Mouse (Mus musculus): Measurements from ENCODE around the gene Map2k6. TPM values are rescaled to one million over a fixed set of nuclear protein-coding genes. Genes with fewer than 3 reads are reported as not detected.

Gene Map2k6
- polyA plus RNA-seq, 1 experiment from 2014 or later, result 37.6 TPM

DNA sequence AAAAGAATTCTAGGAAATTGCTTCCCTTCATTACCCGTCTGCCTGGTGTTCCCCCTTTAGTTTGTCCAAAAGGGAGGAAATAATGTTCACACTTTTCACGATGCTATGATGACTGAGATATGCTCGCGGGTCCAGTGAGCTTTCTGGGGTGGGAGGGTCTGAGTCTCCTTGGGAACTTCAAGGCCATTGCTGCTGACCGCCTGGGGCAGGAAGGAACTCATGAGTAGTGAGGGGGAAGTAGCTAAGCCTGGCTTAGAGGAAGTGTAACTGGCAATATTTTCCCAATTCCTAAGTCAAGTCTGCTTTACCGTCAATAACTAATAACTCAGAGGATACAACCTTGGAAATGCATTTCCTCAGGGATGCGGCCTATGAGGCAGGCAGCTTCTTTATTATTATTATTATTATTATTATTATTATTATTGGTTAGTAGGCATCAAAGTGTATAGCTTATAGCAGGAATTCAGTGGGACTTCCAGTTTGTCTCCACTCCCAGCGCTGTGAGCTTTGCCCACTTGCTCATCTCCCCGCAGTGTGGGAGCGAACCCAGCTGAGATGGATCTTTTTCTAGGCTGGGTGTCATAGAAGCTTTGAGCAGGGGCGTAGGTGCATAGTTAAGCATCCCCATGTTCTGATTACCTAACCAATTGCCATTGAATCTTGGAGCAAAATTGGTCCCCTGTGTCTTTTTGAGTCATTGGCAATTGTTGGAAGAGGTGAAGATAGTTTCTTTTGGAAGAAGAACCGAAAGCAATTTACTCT, 163.6 kb downstream of the Map2k6 start:
- no peak overlapping the region for H3K27ac ChIP-seq (ENCODE audit: low read depth, low read length)
- no peaks in the 10 kb centered on the region for H3K27me3 ChIP-seq (ENCODE audit: control insufficient read depth, insufficient read depth, low read length)
- H3K4me3 ChIP-seq (ENCODE audit: low read depth, low read length), result no peak overlapping the region
- no peak for DNase-seq (ENCODE audit: low spot score)
- H3K4me2 ChIP-seq (replicated peaks; ENCODE audit: low read depth, low read length), result no peak overlapping the region
- 93% methylated on average over 12 of the region's 12 CpGs for WGBS
- no peaks in the 10 kb centered on the region for H3K4me1 ChIP-seq (replicated peaks; ENCODE audit: control insufficient read depth, insufficient read depth, low read length)
- H3K9me3 ChIP-seq (ENCODE audit: control insufficient read depth, low read length), result no peaks in the 10 kb centered on the region
- H3K36me3 ChIP-seq (ENCODE audit: control insufficient read depth, insufficient read depth, low read length), result no peaks in the 10 kb centered on the region
- no peak overlapping the region for H3K9ac ChIP-seq (ENCODE audit: low read depth, low read length)
- no peak for ATAC-seq (ENCODE audit: low FRiP score)

DNA sequence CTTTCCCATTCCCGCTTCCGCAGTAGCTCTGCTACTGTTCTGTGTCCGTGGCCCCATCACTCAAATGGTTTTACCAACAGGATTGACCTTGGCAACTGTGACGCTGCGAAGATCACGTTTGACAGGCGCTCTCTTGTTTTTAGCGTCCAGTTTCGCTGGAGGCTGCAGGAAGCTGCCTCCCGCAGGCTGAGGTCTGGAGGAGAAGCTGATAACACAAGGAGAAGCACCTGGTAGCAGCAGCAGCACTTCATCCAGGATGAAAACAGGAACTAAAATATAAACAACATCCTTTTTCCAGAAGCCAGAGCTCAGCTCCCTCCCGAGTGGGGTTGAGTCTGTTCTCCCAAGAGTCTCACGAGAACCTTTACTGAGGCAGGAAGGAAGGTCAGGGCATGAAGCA, 164.3 kb downstream of the Map2k6 start:
- Histone ChIP-seq H3K4me2 (replicated peaks; ENCODE audit: low read depth, low read length) (no peak overlapping the region), H3K9me3 (ENCODE audit: control insufficient read depth, low read length) (no peaks in the 10 kb centered on the region), H3K27ac (ENCODE audit: low read depth, low read length) (no peak overlapping the region), H3K9ac (ENCODE audit: low read depth, low read length) (no peak overlapping the region), H3K36me3 (ENCODE audit: control insufficient read depth, insufficient read depth, low read length) (no peaks in the 10 kb centered on the region), H3K27me3 (ENCODE audit: control insufficient read depth, insufficient read depth, low read length) (no peaks in the 10 kb centered on the region), H3K4me3 (ENCODE audit: low read depth, low read length) (no peak overlapping the region), H3K4me1 (replicated peaks; ENCODE audit: control insufficient read depth, insufficient read depth, low read length) (no peaks in the 10 kb centered on the region)
- ATAC-seq (ENCODE audit: low FRiP score) (no peak), DNase-seq (ENCODE audit: low spot score) (no peak)
- 68% methylated on average over 12 of the region's 12 CpGs for WGBS

GRCm38 (mm10) chr11:110563801-110564200, 164.9 kb downstream of the Map2k6 start:
- 85% methylated on average over 10 of the region's 10 CpGs for WGBS
- ATAC-seq (ENCODE audit: low FRiP score), result no peak

GRCm38 (mm10) chr11:110566307-110566706, 167.4 kb downstream of the Map2k6 start:
- no peak overlapping the region for H3K4me2 ChIP-seq (replicated peaks; ENCODE audit: low read depth, low read length)
- no peaks in the 10 kb centered on the region for H3K4me1 ChIP-seq (replicated peaks; ENCODE audit: control insufficient read depth, insufficient read depth, low read length)
- ATAC-seq (ENCODE audit: low FRiP score), result no peak
- no peak overlapping the region for H3K9ac ChIP-seq (ENCODE audit: low read depth, low read length)
- 90% methylated on average over 7 of the region's 7 CpGs for WGBS
- H3K4me3 ChIP-seq (ENCODE audit: low read depth, low read length), result no peak overlapping the region
- H3K27me3 ChIP-seq (ENCODE audit: control insufficient read depth, insufficient read depth, low read length), result no peaks in the 10 kb centered on the region
- DNase-seq (ENCODE audit: low spot score), result no peak
- no peak overlapping the region for H3K27ac ChIP-seq (ENCODE audit: low read depth, low read length)
- H3K36me3 ChIP-seq (ENCODE audit: control insufficient read depth, insufficient read depth, low read length), result no peaks in the 10 kb centered on the region
- H3K9me3 ChIP-seq (ENCODE audit: control insufficient read depth, low read length), result no peaks in the 10 kb centered on the region

More at GRCm38 (mm10) chr11:110563801-110564200, 164.9 kb downstream of the Map2k6 start:
- no peak for DNase-seq (ENCODE audit: low spot score)
- Histone ChIP-seq H3K9me3 (ENCODE audit: control insufficient read depth, low read length) (no peaks in the 10 kb centered on the region), H3K4me1 (replicated peaks; ENCODE audit: control insufficient read depth, insufficient read depth, low read length) (no peaks in the 10 kb centered on the region), H3K36me3 (ENCODE audit: control insufficient read depth, insufficient read depth, low read length) (no peaks in the 10 kb centered on the region), H3K4me2 (replicated peaks; ENCODE audit: low read depth, low read length) (no peak overlapping the region), H3K27me3 (ENCODE audit: control insufficient read depth, insufficient read depth, low read length) (no peaks in the 10 kb centered on the region), H3K9ac (ENCODE audit: low read depth, low read length) (no peak overlapping the region), H3K4me3 (ENCODE audit: low read depth, low read length) (no peak overlapping the region), H3K27ac (ENCODE audit: low read depth, low read length) (no peak overlapping the region)

GRCm38 (mm10) chr11:110572548-110572947, 173.6 kb downstream of the Map2k6 start:
- Histone ChIP-seq H3K4me1 (replicated peaks; ENCODE audit: control insufficient read depth, insufficient read depth, low read length) (no peaks in the 10 kb centered on the region), H3K4me3 (ENCODE audit: low read depth, low read length) (no peak overlapping the region), H3K27me3 (ENCODE audit: control insufficient read depth, insufficient read depth, low read length) (no peaks in the 10 kb centered on the region), H3K9me3 (ENCODE audit: control insufficient read depth, low read length) (no peaks in the 10 kb centered on the region), H3K9ac (ENCODE audit: low read depth, low read length) (no peak overlapping the region), H3K4me2 (replicated peaks; ENCODE audit: low read depth, low read length) (no peak overlapping the region), H3K36me3 (ENCODE audit: control insufficient read depth, insufficient read depth, low read length) (no peaks in the 10 kb centered on the region), H3K27ac (ENCODE audit: low read depth, low read length) (no peak overlapping the region)
- peak; percentile 47; the same call in 1 of the 2 replicates for ATAC-seq (ENCODE audit: low FRiP score)
- WGBS, result 59% methylated on average over 10 of the region's 10 CpGs
- peak; percentile 69 for DNase-seq (ENCODE audit: low spot score)

Other genes starting within 250 kb of the Map2k6 start
- gene Abca9, start 230.9 kb upstream of the Map2k6 start, polyA plus RNA-seq (2014; fragmentation: Nextera tagmentation; extraction: Ambion mirVana), result 5.1 and 5.8 TPM in 2 replicates
- gene Abca6, start 147.3 kb upstream of the Map2k6 start, polyA plus RNA-seq (2014; fragmentation: Nextera tagmentation; extraction: Ambion mirVana), result 0.05 TPM in 1 of 2 replicates, not detected in the other
- gene Abca5, start 61.4 kb upstream of the Map2k6 start, polyA plus RNA-seq (2014; fragmentation: Nextera tagmentation; extraction: Ambion mirVana), result 4.3 and 6.5 TPM in 2 replicates